Mouse (Mus musculus) embryonic fibroblast, embryonic 13.5 days (primary cell): ENCODE measurements around the gene Amph.

Source experiments
- CTCF ChIP-seq: IDR thresholded peaks from 2 replicates; pipeline ENCODE4 v1.5.1; 2011; ENCODE audit warnings: mild to moderate bottlenecking, control low read depth, low read length, moderate library complexity, borderline replicate concordance; ENCODE audit not compliant: insufficient read depth
- POLR2A ChIP-seq: IDR thresholded peaks from 2 replicates; pipeline ENCODE4 v1.6.1; 2011; ENCODE audit warnings: low read depth, mild to moderate bottlenecking, control low read depth, low read length, moderate library complexity

DNA sequence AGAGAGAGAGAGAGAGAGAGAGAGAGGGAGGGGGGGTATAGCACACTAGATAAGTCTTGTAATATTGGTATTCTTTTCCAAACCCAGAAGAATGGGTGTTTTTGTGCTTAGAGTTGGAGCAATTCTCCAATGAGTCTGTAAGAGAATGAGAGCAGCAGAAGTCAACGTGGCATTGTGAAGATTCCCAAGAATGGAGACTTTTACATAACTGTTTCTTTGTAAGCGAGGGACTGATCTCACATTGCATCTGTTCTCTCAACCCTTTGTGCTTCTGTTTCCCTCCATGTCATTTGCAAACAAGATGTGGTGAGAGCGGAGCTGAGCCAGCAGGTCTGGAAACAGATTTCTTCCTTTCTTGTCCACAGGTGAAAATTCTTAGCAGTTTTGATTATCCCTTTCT, 60.4 kb downstream of the Amph start:
- no peak for TF ChIP-seq CTCF
- no peak for TF ChIP-seq POLR2A
